Mouse (Mus musculus) CD4-positive, CD25-positive, alpha-beta regulatory T cell, adult 4 months (primary cell): ENCODE data around the gene Smad5. TPM values are rescaled to one million over a fixed set of nuclear protein-coding genes. Genes with fewer than 3 reads are reported as not detected.
A peak's percentile ranks its signal among the peaks of the same experiment; 100 is the strongest.

Source experiments
- ATAC-seq: one replicate; pipeline ENCODE4 v1.8.0; 2017
- polyA plus RNA-seq, 2 experiments: library from polyadenylated mRNA; unstranded; fragments of 100-300 nt; shearing (Covaris generic); gene quantifications; one replicate each; pipeline ENCODE4 v1.2.1; 2017

Smad5 gene
- polyA plus RNA-seq, 2 experiments from 2014 or later, result 10.3 to 10.7 TPM

DNA sequence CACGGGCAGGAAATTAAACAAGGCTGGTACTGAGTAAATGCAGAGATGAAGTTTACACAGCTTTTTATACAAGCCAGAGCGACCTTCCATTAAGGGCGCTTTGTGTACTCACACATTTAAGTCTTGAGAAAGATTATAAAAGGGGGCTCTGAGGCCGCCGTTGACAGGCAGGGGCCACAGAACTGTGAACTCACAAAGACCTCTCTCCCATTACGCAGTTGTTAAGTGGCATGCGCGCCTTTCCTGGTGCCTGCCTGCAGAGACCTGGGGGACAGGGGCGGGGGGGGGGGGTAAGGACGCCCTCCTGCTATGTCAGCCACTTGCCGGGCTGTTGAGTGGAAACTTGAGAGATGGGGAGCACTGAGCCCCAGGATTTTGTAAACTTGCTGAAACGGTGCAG is 54.4 kb downstream of the Smad5 start:
- no peak for ATAC-seq

- no peak for ATAC-seq
Observed at GRCm38 (mm10) chr13:56758492-56758891, 55.7 kb downstream of the Smad5 start.

GRCm38 (mm10) chr13:56762446-56763229 is 59.8 kb downstream of the Smad5 start:
- no peak for ATAC-seq

GRCm38 (mm10) chr13:56765284-56766032 is 62.6 kb downstream of the Smad5 start:
- peak; percentile 74 for ATAC-seq

DNA sequence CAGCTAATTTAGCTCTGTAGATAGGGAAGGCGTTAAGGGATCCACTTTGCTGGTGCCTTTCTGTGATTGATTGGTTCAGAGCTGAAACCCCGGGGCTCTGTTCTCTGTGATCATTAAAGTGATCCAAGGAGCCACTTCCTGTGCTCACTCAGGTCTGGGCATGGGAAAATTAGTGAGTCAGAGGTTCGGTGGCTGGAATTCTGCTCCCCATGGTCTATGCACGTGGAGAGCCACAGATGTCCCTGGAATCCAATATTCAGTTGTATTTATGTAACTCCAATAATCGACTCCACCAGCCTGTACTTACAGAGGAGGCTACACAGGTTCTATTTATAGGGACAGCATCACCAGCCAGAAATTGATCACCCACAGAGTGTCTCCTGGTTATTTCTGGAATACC is 63.4 kb downstream of the Smad5 start:
- no peak for ATAC-seq

- ATAC-seq, result no peak
Observed at GRCm38 (mm10) chr13:56769431-56769830, 66.6 kb downstream of the Smad5 start.

DNA sequence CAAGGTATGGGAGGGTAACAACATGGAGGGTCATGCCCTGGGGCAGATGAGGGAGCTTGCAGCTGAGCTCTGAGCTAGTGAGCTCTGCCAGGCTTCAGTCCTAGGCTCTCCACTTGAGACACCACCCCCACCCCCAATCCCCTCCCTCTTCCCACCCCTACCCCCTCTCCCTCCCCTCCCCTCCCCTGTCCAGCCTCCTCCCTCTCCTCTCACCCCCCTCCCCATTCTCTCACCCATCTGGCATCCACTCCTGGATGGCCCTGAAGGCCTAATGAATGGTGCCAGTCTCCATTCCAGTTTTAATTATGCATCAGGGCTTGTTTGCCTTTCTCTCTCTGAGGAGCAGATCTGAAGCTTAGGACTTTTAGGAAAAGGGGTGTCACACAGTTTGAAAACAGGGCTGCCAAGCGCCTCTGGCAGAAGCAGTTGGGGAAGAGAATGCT is 67.3 kb downstream of the Smad5 start:
- no peak for ATAC-seq

DNA sequence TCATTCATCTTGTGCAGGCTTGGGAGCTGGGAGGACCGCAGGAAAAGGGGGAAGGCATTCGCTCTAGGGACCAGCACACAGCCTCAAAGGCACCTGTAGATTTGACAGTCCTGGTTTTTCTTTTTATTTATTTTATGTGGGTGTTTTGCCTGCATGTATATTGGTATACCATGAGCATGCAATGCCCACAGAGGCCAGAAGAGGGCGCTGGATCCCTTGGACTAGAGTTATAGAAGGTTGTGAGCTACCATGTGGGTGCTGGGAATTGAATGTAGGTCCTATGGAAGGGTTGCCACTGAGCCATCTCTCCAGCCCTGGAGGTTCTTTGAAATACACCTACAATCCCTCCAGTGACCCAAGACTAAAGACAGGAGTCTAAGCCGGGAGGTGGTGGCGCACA is 68.0 kb downstream of the Smad5 start:
- ATAC-seq, result no peak

GRCm38 (mm10) chr13:56772592-56772991 is 69.8 kb downstream of the Smad5 start:
- ATAC-seq, result no peak

DNA sequence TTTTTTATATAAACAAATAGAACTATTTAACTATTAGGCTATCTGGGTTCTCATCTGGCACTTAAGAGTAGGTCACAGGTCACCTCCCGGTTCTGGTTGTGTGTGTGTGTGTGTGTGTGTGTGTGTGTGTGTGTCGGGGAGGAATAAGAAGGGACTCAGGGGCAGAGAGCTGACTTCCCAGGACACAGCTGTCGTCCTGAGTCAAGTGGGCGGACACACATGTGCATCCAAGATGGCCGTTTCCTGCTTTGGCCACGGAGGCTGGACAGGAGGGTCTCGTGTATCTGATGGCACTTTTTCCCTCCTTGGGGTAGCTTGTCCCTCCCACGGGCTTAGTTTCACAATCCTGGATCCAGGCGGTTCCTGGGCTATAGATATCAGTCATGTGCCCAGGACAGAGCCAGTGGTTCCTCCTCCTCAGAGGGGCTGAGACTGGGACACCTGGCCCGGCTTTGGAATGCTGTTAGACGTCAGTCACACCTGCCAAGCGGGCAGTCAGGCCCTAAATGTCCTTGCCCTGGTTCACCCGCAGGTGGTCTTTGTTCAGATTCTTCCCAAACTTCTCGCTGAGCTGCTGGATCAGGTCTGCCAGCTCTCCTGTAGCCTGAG is 70.6 kb downstream of the Smad5 start:
- ATAC-seq, result no peak

- ATAC-seq, result peak; percentile 98
Observed at GRCm38 (mm10) chr13:56774304-56774703, 71.5 kb downstream of the Smad5 start.

GRCm38 (mm10) chr13:56780746-56781469 is 78.1 kb downstream of the Smad5 start:
- no peak for ATAC-seq

- no peak for ATAC-seq
Observed at GRCm38 (mm10) chr13:56781697-56782096, 78.9 kb downstream of the Smad5 start.

DNA sequence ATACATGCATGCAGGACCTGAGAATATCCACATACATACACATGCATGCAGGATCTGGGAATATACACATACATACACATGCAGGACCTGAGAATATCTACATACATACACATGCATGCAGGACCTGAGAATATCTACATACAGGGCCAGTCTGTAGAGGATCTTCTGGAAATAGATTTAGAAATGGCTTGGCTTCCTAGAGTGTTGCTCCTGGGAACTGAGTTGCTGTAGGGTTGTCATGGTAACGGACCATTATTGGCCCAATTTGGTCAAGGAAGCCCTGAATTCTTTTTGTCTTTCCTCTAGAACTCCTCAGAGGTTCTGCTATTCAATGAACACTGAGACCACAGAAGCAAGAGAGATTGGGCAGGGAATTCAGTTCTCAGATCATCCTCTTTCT is 79.8 kb downstream of the Smad5 start:
- ATAC-seq, result no peak

GRCm38 (mm10) chr13:56790683-56791082 is 87.9 kb downstream of the Smad5 start:
- no peak for ATAC-seq

Other genes with a start within 250 kb of the Smad5 start
- gene Il9, start 220.8 kb upstream of the Smad5 start, polyA plus RNA-seq, result not detected
- gene Fbxl21, start 180.5 kb upstream of the Smad5 start, polyA plus RNA-seq, result 1 to 10 TPM; 1.6 to 2.2 TPM
- not detected for gene Lect2, start 154.5 kb upstream of the Smad5 start, polyA plus RNA-seq
- under 1 TPM; 0.40 to 0.75 TPM for gene Tgfbi, start 93.5 kb upstream of the Smad5 start, polyA plus RNA-seq
- not detected for gene Gm45623, start 50.8 kb downstream of the Smad5 start, polyA plus RNA-seq
- not detected for gene Trpc7, start 193.0 kb downstream of the Smad5 start, polyA plus RNA-seq